Mouse (Mus musculus) brain, adult 10 weeks (tissue): ENCODE data around the gene Gm813. TPM values are rescaled to one million over a fixed set of nuclear protein-coding genes. Genes with fewer than 3 reads are reported as not detected.

Experiments used
- polyA plus RNA-seq: library from polyadenylated mRNA; stranded (reverse); fragments of 350-450 nt; fragmentation: Illumina TruSeq; extraction: RNeasy Lipid Tissue Mini Kit (QIAGEN cat#74804); gene quantifications from one replicate; pipeline ENCODE4 v1.2.3, GENCODE M21; 2015; ENCODE audit warnings: low read depth, low replicate concordance

Gm813 gene
- not detected for polyA plus RNA-seq

GRCm38 (mm10) chr16:58616878-58617277 lies at the start of gene Gm813:
Gm813 (minus strand) TSS chr16:58616978.

GRCm38 (mm10) chr16:58638689-58639175 lies 22.0 kb upstream of the Gm813 start, which contains the start of gene E330017A01Rik:
E330017A01Rik (minus strand) TSS chr16:58638739.

Other genes with a start within 250 kb of the Gm813 start
- gene Dcbld2, start 208.5 kb downstream of the Gm813 start, polyA plus RNA-seq: 13.0 TPM
- gene St3gal6, start 92.7 kb downstream of the Gm813 start, polyA plus RNA-seq: 23.2 TPM
- not detected for gene E330017A01Rik, start 21.8 kb upstream of the Gm813 start, polyA plus RNA-seq
- 41.8 TPM for gene Cpox, start 53.3 kb upstream of the Gm813 start, polyA plus RNA-seq
- not detected for gene Gpr15, start 102.1 kb upstream of the Gm813 start, polyA plus RNA-seq
- 115 TPM for gene Cldnd1, start 110.9 kb upstream of the Gm813 start, polyA plus RNA-seq
- not detected for gene Olfr172, start 146.2 kb upstream of the Gm813 start, polyA plus RNA-seq
- not detected for gene Olfr173, start 183.3 kb upstream of the Gm813 start, polyA plus RNA-seq
- gene Olfr175-ps1, start 209.8 kb upstream of the Gm813 start, polyA plus RNA-seq: not detected